Mouse (Mus musculus): Measurements from ENCODE around the gene Clnk. TPM values are rescaled to one million over a fixed set of nuclear protein-coding genes. Genes with fewer than 3 reads are reported as not detected.

The Clnk gene
- total and polyA plus RNA-seq, 2 experiments from 2014 or later, result 0.08 to 0.38 TPM

DNA sequence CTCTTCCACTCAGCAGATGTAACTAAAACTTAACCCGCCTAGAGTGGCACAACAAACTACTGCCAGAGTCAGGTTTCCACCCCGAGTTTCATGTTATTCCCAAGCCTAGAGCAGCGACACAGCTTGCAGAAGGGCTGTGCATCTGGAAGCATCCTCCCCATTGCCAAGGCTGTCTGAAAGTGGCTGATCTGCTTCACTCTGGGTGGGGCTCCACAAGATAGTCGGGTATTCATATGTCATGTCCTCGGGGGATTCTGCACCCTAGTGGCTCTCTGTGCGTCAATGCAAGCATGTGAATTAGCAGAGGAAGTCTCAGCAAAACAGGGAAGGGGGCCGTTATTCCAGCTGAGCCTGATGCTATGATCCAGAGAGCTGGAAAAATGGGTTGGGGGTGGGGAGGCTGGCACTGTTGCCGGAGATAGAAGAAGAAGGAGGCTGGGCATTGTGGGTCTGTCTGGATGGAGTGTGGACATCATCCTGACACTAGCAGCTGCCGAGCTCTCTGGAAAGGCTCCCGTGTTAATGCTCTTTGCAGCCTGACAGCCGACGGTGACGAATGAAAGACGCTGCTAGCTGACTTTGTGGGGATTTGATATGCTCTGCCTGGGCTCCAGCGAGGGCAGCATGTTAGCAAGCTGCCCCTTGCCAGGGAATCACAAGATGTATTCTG is 88.6 kb downstream of the Clnk start:
- ATAC-seq, result peak; percentile 84
- Histone ChIP-seq H3K36me3 (ENCODE audit: insufficient read depth) (no peaks in the 10 kb centered on the region), H3K4me1 (ENCODE audit: insufficient read depth) (no peaks in the 10 kb centered on the region; the same call in 1 of the 2 replicates), H3K4me2 (ENCODE audit: low read depth) (peak overlapping the region; percentile 37), H3K27ac (ENCODE audit: low read depth, low read length) (no peak overlapping the region), H3K27me3 (ENCODE audit: insufficient read depth, low read length) (no peaks in the 10 kb centered on the region), H3K4me3 (ENCODE audit: low read depth, low read length) (peak overlapping the region; percentile 11; the same call in 1 of the 2 replicates), H3K9ac (no peak overlapping the region), H3K9me3 (ENCODE audit: low read length) (no peaks in the 10 kb centered on the region)
- peak; percentile 57 for DNase-seq
- peak; percentile 53 for TF ChIP-seq CTCF (IDR thresholded peaks at IDR 0.05; ENCODE audit: low read depth)
- WGBS, result 20% methylated on average over 15 of the region's 15 CpGs

DNA sequence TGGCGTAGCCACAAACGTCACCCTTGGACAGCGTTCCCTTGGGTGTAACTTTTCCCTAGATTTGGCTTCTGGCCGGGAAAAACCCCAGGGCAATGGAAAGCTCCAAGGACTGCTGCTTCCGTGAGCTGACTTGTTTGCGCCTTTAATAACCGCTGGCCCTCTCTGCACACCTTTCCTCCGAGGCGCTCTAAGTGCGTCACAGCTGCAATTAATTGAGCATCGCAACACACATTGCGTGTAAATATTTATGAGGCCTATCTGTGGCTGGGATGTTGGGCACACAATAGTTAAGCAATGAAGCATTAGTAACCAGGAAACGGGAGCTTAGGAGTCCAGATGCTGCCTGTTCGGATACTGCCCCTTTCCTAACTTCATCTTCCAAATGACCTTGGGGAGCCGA is 90.5 kb downstream of the Clnk start:
- Histone ChIP-seq H3K9me3 (ENCODE audit: low read length) (no peaks in the 10 kb centered on the region), H3K4me3 (ENCODE audit: low read depth, low read length) (no peak overlapping the region), H3K27ac (ENCODE audit: low read depth, low read length) (no peak overlapping the region), H3K27me3 (ENCODE audit: insufficient read depth, low read length) (no peaks in the 10 kb centered on the region), H3K4me2 (ENCODE audit: low read depth) (no peak overlapping the region), H3K9ac (no peak overlapping the region), H3K4me1 (ENCODE audit: insufficient read depth) (no peaks in the 10 kb centered on the region; the same call in 1 of the 2 replicates), H3K36me3 (ENCODE audit: insufficient read depth) (no peaks in the 10 kb centered on the region)
- 62% methylated on average over 15 of the region's 15 CpGs for WGBS
- TF ChIP-seq CTCF (IDR thresholded peaks at IDR 0.05; ENCODE audit: low read depth), result no peak
- ATAC-seq (no peak), DNase-seq (no peak)

DNA sequence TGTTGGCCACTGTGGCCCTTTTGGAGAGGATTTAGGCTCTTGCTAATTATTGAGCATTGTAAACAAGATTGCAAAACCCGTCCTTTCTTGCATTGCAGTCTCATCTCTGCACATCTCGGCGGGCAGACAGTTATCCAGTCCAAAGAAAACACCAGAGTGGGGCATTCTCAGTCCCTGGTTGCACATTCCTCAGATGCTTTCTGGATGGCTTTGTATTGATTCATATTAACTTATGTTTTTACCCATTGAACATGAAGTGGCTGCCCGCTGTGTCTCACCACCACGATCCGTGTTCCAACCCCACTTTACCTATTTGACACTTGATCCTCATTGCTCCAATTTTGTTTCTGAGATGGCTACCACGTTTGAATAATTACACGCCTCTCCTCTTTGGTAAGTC is 90.9 kb downstream of the Clnk start:
- H3K9me3 ChIP-seq (ENCODE audit: low read length), result no peaks in the 10 kb centered on the region
- H3K36me3 ChIP-seq (ENCODE audit: insufficient read depth), result no peaks in the 10 kb centered on the region
- 81% methylated on average over 8 of the region's 8 CpGs for WGBS
- H3K27ac ChIP-seq (ENCODE audit: low read depth, low read length), result no peak overlapping the region
- no peak for DNase-seq
- H3K27me3 ChIP-seq (ENCODE audit: insufficient read depth, low read length), result no peaks in the 10 kb centered on the region
- H3K9ac ChIP-seq, result no peak overlapping the region
- no peak overlapping the region for H3K4me2 ChIP-seq (ENCODE audit: low read depth)
- no peaks in the 10 kb centered on the region; the same call in 1 of the 2 replicates for H3K4me1 ChIP-seq (ENCODE audit: insufficient read depth)
- ATAC-seq, result no peak
- no peak overlapping the region for H3K4me3 ChIP-seq (ENCODE audit: low read depth, low read length)
- no peak for TF ChIP-seq CTCF (IDR thresholded peaks at IDR 0.05; ENCODE audit: low read depth)

GRCm38 (mm10) chr5:38781813-38782212 is 94.8 kb downstream of the Clnk start:
- Histone ChIP-seq H3K36me3 (ENCODE audit: insufficient read depth) (no peaks in the 10 kb centered on the region), H3K9ac (no peak overlapping the region), H3K27me3 (ENCODE audit: insufficient read depth, low read length) (no peaks in the 10 kb centered on the region), H3K4me1 (ENCODE audit: insufficient read depth) (no peaks in the 10 kb centered on the region), H3K9me3 (ENCODE audit: low read length) (no peaks in the 10 kb centered on the region), H3K4me2 (ENCODE audit: low read depth) (no peak overlapping the region), H3K27ac (ENCODE audit: low read depth, low read length) (no peak overlapping the region), H3K4me3 (ENCODE audit: low read depth, low read length) (no peak overlapping the region)
- peak; percentile 90 for TF ChIP-seq CTCF (IDR thresholded peaks at IDR 0.05; ENCODE audit: low read depth)
- peak; percentile 92 for DNase-seq
- ATAC-seq, result peak; percentile 53
- 33% methylated on average over 4 of the region's 4 CpGs for WGBS

DNA sequence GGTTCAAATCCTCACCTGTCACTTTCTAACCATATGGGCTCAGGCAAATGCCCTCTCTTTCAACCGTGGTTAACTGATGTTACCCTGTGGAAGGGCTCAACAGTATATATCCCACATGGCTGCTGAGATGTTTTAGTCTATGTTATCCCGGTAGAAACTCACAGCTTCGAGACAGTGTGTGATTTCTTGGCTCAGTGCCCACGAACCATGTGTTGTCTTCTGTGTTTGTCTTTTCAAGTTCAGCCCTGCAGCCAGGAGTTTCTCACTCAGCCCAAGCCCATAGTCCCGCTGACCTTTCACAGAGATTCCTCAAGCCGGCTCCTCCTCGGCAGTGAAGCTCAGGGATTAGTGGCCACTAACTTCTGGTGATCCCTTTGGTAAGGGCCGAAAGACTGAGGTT is 96.0 kb downstream of the Clnk start:
- Histone ChIP-seq H3K27me3 (ENCODE audit: insufficient read depth, low read length) (no peaks in the 10 kb centered on the region), H3K4me1 (ENCODE audit: insufficient read depth) (no peaks in the 10 kb centered on the region), H3K9me3 (ENCODE audit: low read length) (no peaks in the 10 kb centered on the region), H3K27ac (ENCODE audit: low read depth, low read length) (no peak overlapping the region), H3K9ac (no peak overlapping the region), H3K36me3 (ENCODE audit: insufficient read depth) (no peaks in the 10 kb centered on the region), H3K4me2 (ENCODE audit: low read depth) (no peak overlapping the region), H3K4me3 (ENCODE audit: low read depth, low read length) (no peak overlapping the region)
- no peak for TF ChIP-seq CTCF (IDR thresholded peaks at IDR 0.05; ENCODE audit: low read depth)
- no peak for ATAC-seq
- WGBS, result 43% methylated on average over 8 of the region's 8 CpGs
- no peak for DNase-seq

DNA sequence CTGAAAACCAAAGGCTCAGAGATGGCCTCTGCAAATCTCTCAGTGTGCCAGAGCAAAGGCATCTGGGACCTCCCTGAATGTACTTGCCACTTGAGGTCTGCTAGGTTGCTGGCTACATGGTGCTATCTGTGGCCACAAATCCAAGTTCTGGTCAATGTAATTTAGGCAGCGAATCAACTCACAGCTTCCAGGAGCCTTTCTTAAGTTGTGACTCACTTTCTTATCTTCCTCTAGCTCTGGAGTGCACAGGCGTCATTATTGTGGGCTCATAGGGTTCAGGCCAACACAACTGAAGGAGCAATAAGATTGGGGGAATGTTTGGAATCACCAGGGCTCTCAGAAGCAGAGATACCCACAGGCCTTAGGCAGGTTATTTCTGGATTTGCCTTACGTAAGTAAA is 96.6 kb downstream of the Clnk start:
- ATAC-seq, result no peak
- Histone ChIP-seq H3K9me3 (ENCODE audit: low read length) (no peaks in the 10 kb centered on the region), H3K27me3 (ENCODE audit: insufficient read depth, low read length) (no peaks in the 10 kb centered on the region), H3K4me1 (ENCODE audit: insufficient read depth) (no peaks in the 10 kb centered on the region), H3K4me2 (ENCODE audit: low read depth) (no peak overlapping the region), H3K4me3 (ENCODE audit: low read depth, low read length) (no peak overlapping the region), H3K9ac (no peak overlapping the region), H3K27ac (ENCODE audit: low read depth, low read length) (no peak overlapping the region), H3K36me3 (ENCODE audit: insufficient read depth) (no peaks in the 10 kb centered on the region)
- no peak for DNase-seq
- TF ChIP-seq CTCF (IDR thresholded peaks at IDR 0.05; ENCODE audit: low read depth), result no peak
- WGBS, result 89% methylated on average over 3 of the region's 3 CpGs

DNA sequence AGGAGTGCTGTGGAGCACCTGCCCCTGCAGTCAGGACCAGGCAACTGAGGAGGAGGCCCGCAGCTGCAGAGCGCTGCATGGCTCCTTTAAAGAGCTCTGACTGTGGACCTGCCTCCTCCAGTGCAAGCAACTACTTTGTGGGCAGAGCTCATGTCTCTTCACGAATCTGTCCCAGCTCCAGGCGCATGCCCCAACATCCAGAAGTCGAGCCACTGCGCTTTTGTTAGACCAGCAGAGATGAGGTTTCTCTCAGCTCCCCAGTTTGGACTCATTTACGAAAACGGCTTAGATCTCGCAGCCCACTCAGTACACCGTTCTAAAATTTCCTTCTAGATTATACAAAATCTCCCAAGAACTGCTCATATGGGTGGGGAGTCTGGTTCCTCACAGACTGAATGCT is 101.1 kb downstream of the Clnk start:
- ATAC-seq, result no peak
- no peaks in the 10 kb centered on the region for H3K36me3 ChIP-seq (ENCODE audit: insufficient read depth)
- no peak overlapping the region for H3K9ac ChIP-seq
- no peaks in the 10 kb centered on the region for H3K4me1 ChIP-seq (ENCODE audit: insufficient read depth)
- no peak overlapping the region for H3K4me3 ChIP-seq (ENCODE audit: low read depth, low read length)
- H3K27me3 ChIP-seq (ENCODE audit: insufficient read depth, low read length), result no peaks in the 10 kb centered on the region
- DNase-seq, result no peak
- no peak for TF ChIP-seq CTCF (IDR thresholded peaks at IDR 0.05; ENCODE audit: low read depth)
- H3K4me2 ChIP-seq (ENCODE audit: low read depth), result no peak overlapping the region
- H3K27ac ChIP-seq (ENCODE audit: low read depth, low read length), result no peak overlapping the region
- WGBS, result 72% methylated on average over 10 of the region's 10 CpGs
- no peaks in the 10 kb centered on the region for H3K9me3 ChIP-seq (ENCODE audit: low read length)

All from forebrain, postnatal 0 days (tissue).